Mouse (Mus musculus): ENCODE measurements at regions not wholly inside any gene's neighbourhood (a gene's known extent, or its start where the extent isn't known, plus 50 kb on each side); places are given as distances from the start of the nearest gene placed in this dataset.

- TF ChIP-seq MAX (IDR thresholded peaks at IDR 0.05; ENCODE audit: low read depth) (no peak), POLR2A (IDR thresholded peaks at IDR 0.05; ENCODE audit: insufficient read length, low read depth) (no peak), TCF12 (IDR thresholded peaks at IDR 0.05; ENCODE audit: insufficient read depth, poor library complexity, severe bottlenecking) (no peak), USF1 (IDR thresholded peaks at IDR 0.05; ENCODE audit: low read depth) (no peak), POLR2AphosphoS2 (IDR thresholded peaks at IDR 0.05; ENCODE audit: insufficient read length, low read depth) (no peak), CEBPB (IDR thresholded peaks at IDR 0.05; ENCODE audit: insufficient read depth, poor library complexity, severe bottlenecking) (no peak), E2F4 (IDR thresholded peaks at IDR 0.05; ENCODE audit: insufficient read depth) (no peak), TCF3 (IDR thresholded peaks at IDR 0.05; ENCODE audit: insufficient read length, low read depth) (no peak), REST (IDR thresholded peaks at IDR 0.05; ENCODE audit: insufficient read depth, insufficient read length) (no peak)
Observed at GRCm38 (mm10) chr13:83079291-83079690, 424.5 kb upstream of the Mef2c start.
